Mouse (Mus musculus) neutrophil, adult 83 days (primary cell): Measurements from ENCODE around the gene Olfr1280. TPM values are rescaled to one million over a fixed set of nuclear protein-coding genes. Genes with fewer than 3 reads are reported as not detected.

Experiments used
- total RNA-seq, 2 experiments: library from RNA; stranded (reverse); gene quantifications; one replicate each; pipeline ENCODE4 v1.2.4; 2023

Gene Olfr1280
- total RNA-seq: not detected

GRCm38 (mm10) chr2:111313717-111314116 is at the start of gene Olfr1280:
TSS of gene Olfr1280 (plus strand) at chr2:111314017.

GRCm38 (mm10) chr2:111274006-111274405 is 39.8 kb upstream of the Olfr1280 start, which contains the start of gene Olfr1277:
TSS of gene Olfr1277 (minus strand) at chr2:111274106.

GRCm38 (mm10) chr2:111289836-111290235 is 24.0 kb upstream of the Olfr1280 start, which contains the start of gene Olfr1278:
TSS of gene Olfr1278 (plus strand) at chr2:111290136.

GRCm38 (mm10) chr2:111300374-111300773 is 13.4 kb upstream of the Olfr1280 start, which contains the start of gene Olfr1279:
TSS of gene Olfr1279 (plus strand) at chr2:111300635.

GRCm38 (mm10) chr2:111326220-111326619 is 12.4 kb downstream of the Olfr1280 start, which contains the start of gene Olfr1281:
TSS of gene Olfr1281 (plus strand) at chr2:111326520.

GRCm38 (mm10) chr2:111335976-111336375 is 22.2 kb downstream of the Olfr1280 start, which contains the start of gene Olfr1282:
TSS of gene Olfr1282 (minus strand) at chr2:111336076.

GRCm38 (mm10) chr2:111366490-111366889 is 52.7 kb downstream of the Olfr1280 start, which contains the start of gene Olfr1283:
TSS of gene Olfr1283 (plus strand) at chr2:111366790.

GRCm38 (mm10) chr2:111375222-111375621 is 61.4 kb downstream of the Olfr1280 start, which contains the start of gene Olfr1284:
TSS of gene Olfr1284 (plus strand) at chr2:111375522.

Other genes with a start within 250 kb of the Olfr1280 start
- not detected for gene Gm13941, start 208.0 kb upstream of the Olfr1280 start, total RNA-seq
- not detected for gene Gm15130, start 161.1 kb upstream of the Olfr1280 start, total RNA-seq
- not detected for gene 4930430A15Rik, start 84.4 kb upstream of the Olfr1280 start, total RNA-seq
- gene Olfr1275, start 78.7 kb upstream of the Olfr1280 start, total RNA-seq: not detected
- not detected for gene Olfr1276, start 59.5 kb upstream of the Olfr1280 start, total RNA-seq
- not detected for gene Olfr1277, start 39.9 kb upstream of the Olfr1280 start, total RNA-seq
- not detected for gene Olfr1278, start 23.9 kb upstream of the Olfr1280 start, total RNA-seq
- not detected for gene Olfr1279, start 13.4 kb upstream of the Olfr1280 start, total RNA-seq
- not detected for gene Olfr1281, start 12.5 kb downstream of the Olfr1280 start, total RNA-seq
- gene Olfr1282, start 22.1 kb downstream of the Olfr1280 start, total RNA-seq: not detected
- not detected for gene Olfr1283, start 52.8 kb downstream of the Olfr1280 start, total RNA-seq
- not detected for gene Olfr1284, start 61.5 kb downstream of the Olfr1280 start, total RNA-seq
- gene Olfr1286, start 109.1 kb downstream of the Olfr1280 start, total RNA-seq: not detected
- gene Olfr1287, start 135.1 kb downstream of the Olfr1280 start, total RNA-seq: not detected
- not detected for gene Olfr1288, start 160.1 kb downstream of the Olfr1280 start, total RNA-seq
- gene Olfr1289, start 166.8 kb downstream of the Olfr1280 start, total RNA-seq: not detected
- not detected for gene Olfr1290, start 179.8 kb downstream of the Olfr1280 start, total RNA-seq
- gene Olfr1291-ps1, start 183.2 kb downstream of the Olfr1280 start, total RNA-seq: not detected
- not detected for gene Olfr1293-ps, start 211.2 kb downstream of the Olfr1280 start, total RNA-seq
- gene Olfr1294, start 226.3 kb downstream of the Olfr1280 start, total RNA-seq: not detected